Mouse (Mus musculus): Measurements from ENCODE around the gene Hesx1. TPM values are rescaled to one million over a fixed set of nuclear protein-coding genes. Genes with fewer than 3 reads are reported as not detected.

Hesx1 gene
- total RNA-seq, 2 experiments from 2014 or later = not detected

- no peak for ATAC-seq (replicated peaks; ENCODE audit: low FRiP score, low TSS enrichment, poor library complexity, severe bottlenecking)
These were observed 55.8 kb downstream of the Hesx1 start for GRCm38 (mm10) chr14:27050043-27050442.

- no peak for ATAC-seq (replicated peaks; ENCODE audit: low FRiP score, low TSS enrichment, poor library complexity, severe bottlenecking)
These were observed 56.6 kb downstream of the Hesx1 start for GRCm38 (mm10) chr14:27050560-27051510.

DNA sequence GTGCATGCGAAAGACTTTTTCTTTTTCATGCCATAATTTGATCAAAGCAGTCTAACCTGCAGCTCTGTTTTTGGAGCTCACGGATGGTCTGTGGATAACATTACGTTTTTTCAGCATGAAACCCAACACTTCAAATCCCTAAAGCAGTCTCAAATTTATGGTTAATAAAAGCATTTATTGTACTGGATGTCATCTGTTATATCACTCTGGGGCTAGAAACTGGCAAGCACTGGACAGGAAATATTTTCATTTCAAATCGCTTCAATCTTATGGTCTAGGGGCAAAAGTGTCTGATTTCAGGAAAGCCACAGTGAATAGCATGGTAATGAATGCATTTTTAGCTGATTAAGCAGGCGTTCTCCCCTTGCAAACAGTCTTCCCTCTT lies 57.3 kb downstream of the Hesx1 start:
- no peak for ATAC-seq (replicated peaks; ENCODE audit: low FRiP score, low TSS enrichment, poor library complexity, severe bottlenecking)

Other genes starting within 250 kb of the Hesx1 start
- gene Asb14, start 99.9 kb upstream of the Hesx1 start, total RNA-seq (2014; fragmentation: Nextera tagmentation) = 0.85 TPM in 1 of 2 replicates, not detected in the other
- not detected in 2 replicates for gene Asb14, start 99.9 kb upstream of the Hesx1 start, total RNA-seq (2017)
- gene Appl1, start 23.2 kb upstream of the Hesx1 start, total RNA-seq (2014; fragmentation: Nextera tagmentation) = 5.2 and 12.7 TPM in 2 replicates
- 12.6 and 14.8 TPM in 2 replicates for gene Appl1, start 23.2 kb upstream of the Hesx1 start, total RNA-seq (2017)
- 1.2 TPM in 1 of 2 replicates, not detected in the other for gene Il17rd, start 44.5 kb downstream of the Hesx1 start, total RNA-seq (2014; fragmentation: Nextera tagmentation)
- not detected in 2 replicates for gene Il17rd, start 44.5 kb downstream of the Hesx1 start, total RNA-seq (2017)
- gene Arhgef3, start 120.5 kb downstream of the Hesx1 start, total RNA-seq (2014; fragmentation: Nextera tagmentation) = 3.2 and 4.5 TPM in 2 replicates
- gene Arhgef3, start 120.5 kb downstream of the Hesx1 start, total RNA-seq (2017) = 4.4 and 6.7 TPM in 2 replicates